Mouse (Mus musculus): ENCODE measurements around the gene Tgfb2.

Gene Tgfb2

DNA sequence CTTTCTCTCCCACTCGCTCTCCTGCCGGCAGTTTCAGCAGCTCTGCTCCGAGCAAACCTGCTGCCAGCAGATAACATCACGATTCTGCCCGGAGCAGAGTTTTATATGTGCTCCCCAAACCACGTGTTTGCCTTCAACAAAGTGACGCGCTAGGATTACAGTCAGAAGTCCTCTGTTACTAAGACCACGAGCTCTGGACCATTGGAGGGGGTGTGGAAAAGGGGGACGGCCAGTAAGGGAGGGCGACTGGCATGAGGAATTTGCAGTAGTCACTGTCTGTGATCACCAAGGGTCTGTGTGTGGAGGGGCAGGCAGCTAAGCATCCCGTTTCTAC is at the start of gene Tgfb2:
Gene Tgfb2 (minus strand): TSS at position 75 of the 334 bp plus-strand sequence.
- in situ Hi-C loops (cut with MseI, MboI) = loop anchor here (10.0 to 25.0 kb wide), 2 partner anchors 311 to 1169 kb away; no protein-coding TSS in a partner anchor

GRCm38 (mm10) chr1:186749675-186750283 is 44.0 kb upstream of the Tgfb2 start:
- in situ Hi-C loops (cut with MseI, MboI) = no loop called here

GRCm38 (mm10) chr1:186748724-186749653 is 43.2 kb upstream of the Tgfb2 start, which contains the start of gene Rrp15:
TSS of gene Rrp15 (minus strand) at chr1:186749358.
- in situ Hi-C loops (cut with MseI, MboI) = no loop called here

GRCm38 (mm10) chr1:186739828-186740227 is 34.0 kb upstream of the Tgfb2 start:
- in situ Hi-C loops (cut with MseI, MboI) = no loop called here

DNA sequence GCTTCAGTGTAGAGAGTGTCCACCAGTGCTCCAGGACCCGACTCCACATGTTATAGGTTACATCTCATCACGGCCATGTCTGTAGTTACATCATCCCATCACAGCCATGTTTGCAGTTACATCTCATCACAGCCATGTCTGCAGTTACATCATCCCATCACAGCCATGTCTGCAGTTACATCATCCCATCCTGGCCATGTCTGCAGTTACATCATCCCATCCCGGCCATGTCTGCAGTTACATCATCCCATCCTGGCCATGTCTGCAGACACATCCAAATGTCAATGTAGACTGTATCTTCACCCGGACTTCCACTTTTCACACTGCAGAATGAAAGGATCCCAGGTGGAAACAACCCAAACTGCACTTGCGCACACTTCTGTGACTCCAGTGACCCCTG is 29.7 kb upstream of the Tgfb2 start:
- in situ Hi-C loops (cut with MseI, MboI) = no loop called here

DNA sequence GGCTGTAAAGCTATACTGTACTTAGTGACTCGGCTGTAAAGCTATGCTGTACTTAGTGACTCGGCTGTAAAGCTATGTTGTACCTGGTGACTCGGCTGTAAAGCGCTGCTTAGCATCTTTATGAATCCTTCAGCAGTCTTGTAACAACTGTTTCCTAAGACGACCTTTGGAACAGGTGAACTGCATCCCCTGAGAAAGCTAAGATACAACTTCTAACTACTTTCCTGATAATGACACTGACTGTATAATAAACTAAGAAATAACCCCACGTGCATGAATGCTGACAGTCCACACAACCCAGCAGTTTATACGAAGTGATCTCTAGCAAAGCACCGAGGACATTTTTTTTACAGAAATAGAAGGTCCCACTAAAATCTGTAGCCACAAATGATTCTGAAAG is 27.3 kb upstream of the Tgfb2 start:
- in situ Hi-C loops (cut with MseI, MboI) = no loop called here

DNA sequence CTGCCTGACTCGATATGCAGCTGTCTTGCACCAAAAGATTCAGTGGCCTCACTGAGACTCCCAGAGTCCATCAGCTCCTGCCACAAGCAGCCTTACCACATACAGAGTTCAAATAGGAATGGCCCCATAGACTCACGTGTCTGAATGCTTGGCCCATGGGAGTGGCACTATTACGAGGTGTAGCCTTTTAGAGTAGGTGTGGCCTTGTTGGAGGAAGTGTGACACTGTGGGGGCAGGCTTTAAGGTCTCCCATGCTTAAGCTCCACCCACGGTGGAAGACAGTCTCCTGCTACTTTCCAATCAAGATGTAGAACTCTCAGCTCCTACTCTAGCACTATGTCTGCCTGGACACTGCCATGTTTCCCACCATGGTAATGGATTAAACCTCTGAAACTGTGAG is 23.0 kb upstream of the Tgfb2 start:
- in situ Hi-C loops (cut with MseI, MboI) = no loop called here

- in situ Hi-C loops (cut with MseI, MboI) = no loop called here
These were observed 20.3 kb upstream of the Tgfb2 start for GRCm38 (mm10) chr1:186726117-186726516.

DNA sequence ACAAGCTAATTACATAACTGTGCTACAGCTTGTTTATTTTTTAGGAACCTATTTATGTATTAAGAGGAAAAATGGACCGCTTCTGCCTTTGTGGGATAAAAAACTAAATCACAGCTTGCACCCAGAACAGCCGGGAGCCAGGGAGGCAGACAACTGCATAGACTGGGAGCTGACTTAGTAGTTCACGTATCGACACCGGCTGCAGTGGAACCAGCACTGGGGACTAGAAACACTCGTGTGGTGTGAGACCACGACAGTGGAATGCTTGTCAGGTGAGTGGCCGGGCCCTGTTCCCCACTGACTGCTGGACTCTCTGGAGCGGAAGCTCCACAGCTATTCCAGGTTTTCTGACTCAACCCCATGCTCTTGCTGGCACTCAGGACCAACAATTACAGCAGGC is 16.5 kb upstream of the Tgfb2 start:
- in situ Hi-C loops (cut with MseI, MboI) = loop anchor here (25.0 kb wide), 1 partner anchor 1185 kb away; no protein-coding TSS in a partner anchor

- in situ Hi-C loops (cut with MseI, MboI) = loop anchor here (25.0 kb wide), 1 partner anchor 1185 kb away; no protein-coding TSS in a partner anchor
These were observed 16.1 kb upstream of the Tgfb2 start for GRCm38 (mm10) chr1:186721846-186722245.

DNA sequence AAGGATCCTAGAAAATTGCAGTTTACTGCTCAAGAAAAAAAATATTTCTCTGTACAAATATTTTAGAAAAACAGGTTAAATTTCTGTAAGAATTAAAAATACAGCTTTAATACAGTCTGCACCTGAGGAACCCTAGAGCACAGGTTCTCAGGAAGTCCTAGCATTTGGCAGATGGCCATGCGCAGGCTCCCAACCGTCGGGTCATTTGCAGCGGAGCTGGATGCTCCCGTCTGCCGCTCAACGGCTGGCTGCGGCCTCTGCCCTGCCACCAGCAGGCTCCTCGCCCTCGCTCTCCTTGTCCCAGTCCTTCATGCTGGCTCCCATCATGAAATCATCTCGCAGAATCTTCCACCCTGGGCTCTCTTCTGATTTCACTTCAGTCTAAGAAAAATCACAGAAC is 15.4 kb upstream of the Tgfb2 start:
- in situ Hi-C loops (cut with MseI, MboI) = loop anchor here (25.0 kb wide), 1 partner anchor 1184 kb away; no protein-coding TSS in a partner anchor

GRCm38 (mm10) chr1:186719708-186720107 is 13.9 kb upstream of the Tgfb2 start:
- in situ Hi-C loops (cut with MseI, MboI) = loop anchor here (25.0 kb wide), 1 partner anchor 1182 kb away; no protein-coding TSS in a partner anchor

GRCm38 (mm10) chr1:186718881-186719280 is 13.1 kb upstream of the Tgfb2 start:
- in situ Hi-C loops (cut with MseI, MboI) = loop anchor here (25.0 kb wide), 1 partner anchor 1182 kb away; no protein-coding TSS in a partner anchor

DNA sequence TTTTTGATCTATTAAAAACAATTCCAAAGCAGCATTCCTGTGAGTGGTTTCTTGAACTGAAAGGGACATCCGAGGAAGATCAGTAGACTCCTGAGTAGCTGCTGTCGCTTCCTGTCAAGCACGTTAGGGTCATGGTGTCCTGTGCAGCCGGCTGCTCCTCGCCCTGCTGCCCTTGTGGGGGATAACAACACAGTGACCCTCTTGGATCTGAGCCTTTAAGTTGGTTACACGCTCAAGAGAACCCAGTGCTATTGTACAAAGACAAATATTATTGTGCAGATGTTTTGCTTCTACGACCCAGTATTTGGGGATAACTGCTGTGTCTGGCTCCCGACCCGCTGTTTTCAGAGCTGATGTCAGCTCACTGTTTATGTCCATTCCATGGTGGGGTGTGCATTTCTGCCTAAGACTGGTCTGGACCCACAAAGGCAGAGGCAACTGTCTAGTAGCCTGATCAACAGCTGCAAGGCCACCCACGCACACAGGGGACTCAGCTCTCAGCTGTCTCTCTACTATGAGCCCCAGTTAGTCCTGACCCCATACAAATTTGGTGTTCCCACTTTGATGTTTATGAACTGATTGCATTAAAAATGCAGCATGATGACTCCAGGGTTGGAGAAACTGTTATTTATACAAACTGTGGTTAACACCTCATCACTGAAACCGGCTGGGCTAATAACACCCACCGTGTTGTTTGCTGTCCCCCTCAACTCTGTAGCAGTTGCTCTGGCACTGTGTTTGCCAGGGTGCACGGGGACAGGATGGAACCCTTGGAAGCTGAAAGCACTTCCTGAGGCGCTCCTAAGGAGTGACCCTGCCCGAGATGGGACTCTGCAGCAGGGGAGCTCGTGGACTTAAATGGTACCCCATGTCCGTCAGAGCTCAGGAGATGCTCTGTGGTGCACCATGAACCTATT is 9.4 kb upstream of the Tgfb2 start:
- in situ Hi-C loops (cut with MseI, MboI) = loop anchor here (5.0 to 25.0 kb wide), 2 partner anchors 258 to 1178 kb away; no protein-coding TSS in a partner anchor

- in situ Hi-C loops (cut with MseI, MboI) = loop anchor here (5.0 to 25.0 kb wide), 2 partner anchors 257 to 1177 kb away; no protein-coding TSS in a partner anchor
These were observed 8.4 kb upstream of the Tgfb2 start for GRCm38 (mm10) chr1:186714215-186714614.

- in situ Hi-C loops (cut with MseI, MboI) = loop anchor here (5.0 to 25.0 kb wide), 2 partner anchors 256 to 1176 kb away; no protein-coding TSS in a partner anchor
These were observed 7.1 kb upstream of the Tgfb2 start for GRCm38 (mm10) chr1:186712802-186713471.

DNA sequence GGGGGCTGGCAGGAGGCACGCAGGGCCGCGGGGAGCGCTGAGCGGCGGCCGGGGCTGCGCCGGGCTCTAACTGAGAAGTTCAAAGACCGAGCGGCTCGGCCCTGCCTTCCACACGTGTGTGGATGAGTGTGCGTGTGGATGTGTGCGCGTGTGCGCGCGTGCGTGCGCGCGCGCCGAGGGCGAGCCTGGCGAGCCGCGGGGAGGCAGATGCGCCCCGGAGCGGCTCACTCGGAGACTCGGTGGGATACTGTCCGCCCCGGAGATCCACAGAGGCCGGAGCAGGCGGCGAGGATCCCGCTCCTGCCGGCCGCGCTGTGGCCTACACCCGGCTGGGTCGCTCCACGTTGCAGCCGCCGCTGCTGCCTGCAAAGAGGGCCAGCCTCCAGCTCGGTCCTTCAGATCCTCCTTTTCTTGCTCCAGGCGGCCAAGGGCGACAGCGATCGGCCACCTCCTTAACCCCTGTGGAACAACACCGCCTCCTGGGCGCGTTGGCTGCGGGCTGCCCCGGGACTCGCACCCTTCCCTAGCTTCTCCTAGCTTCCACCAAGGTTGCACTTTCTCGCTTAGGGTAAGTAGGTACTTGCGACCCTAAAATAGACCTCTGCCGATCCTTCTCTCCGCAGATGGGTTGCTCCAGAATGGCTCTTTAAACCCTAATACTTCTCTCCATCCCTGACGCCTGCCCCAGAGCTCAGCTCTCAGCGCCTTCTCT is 430 bp downstream of the Tgfb2 start:
- in situ Hi-C loops (cut with MseI, MboI) = loop anchor here (10.0 to 25.0 kb wide), 2 partner anchors 311 to 1168 kb away; no protein-coding TSS in a partner anchor

DNA sequence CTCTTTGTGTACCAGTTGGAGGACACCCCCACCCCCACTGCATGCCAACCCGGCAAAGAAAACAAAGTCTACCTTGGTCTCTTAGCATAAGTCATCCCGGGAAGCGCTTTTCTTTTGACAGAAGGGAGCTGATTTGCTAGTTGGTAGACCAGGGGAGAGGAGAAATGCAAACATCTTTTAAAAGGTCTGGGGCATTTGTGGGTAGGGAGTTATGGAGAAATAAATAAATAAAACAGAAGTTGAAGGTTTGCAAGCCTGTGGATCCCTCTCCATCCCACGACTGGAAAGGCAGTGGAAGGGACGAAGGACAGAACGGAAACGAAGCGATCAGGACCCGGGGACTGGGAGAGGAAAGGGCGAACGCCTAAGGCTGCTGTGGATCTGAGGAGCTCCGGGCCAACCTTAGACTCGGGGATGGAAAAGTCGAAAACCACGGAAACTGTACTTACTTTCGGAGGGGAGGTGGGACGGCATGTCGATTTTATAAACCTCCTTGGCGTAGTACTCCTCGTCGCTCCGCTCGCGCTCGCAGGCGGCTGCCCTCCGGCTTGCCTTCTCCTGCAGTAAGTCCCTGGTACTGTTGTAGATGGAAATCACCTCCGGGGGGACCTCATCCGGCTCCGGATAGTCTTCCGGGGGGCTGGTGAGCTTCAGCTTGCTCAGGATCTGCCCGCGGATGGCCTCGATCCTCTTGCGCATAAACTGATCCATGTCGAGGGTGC is 1.6 kb downstream of the Tgfb2 start:
- in situ Hi-C loops (cut with MseI, MboI) = loop anchor here (5.0 to 25.0 kb wide), 3 partner anchors 247 to 1167 kb away; no protein-coding TSS in a partner anchor

Data from mouse trophoblast stem cell (cell line).